Mouse (Mus musculus): ENCODE measurements around the gene Ank2.

DNA sequence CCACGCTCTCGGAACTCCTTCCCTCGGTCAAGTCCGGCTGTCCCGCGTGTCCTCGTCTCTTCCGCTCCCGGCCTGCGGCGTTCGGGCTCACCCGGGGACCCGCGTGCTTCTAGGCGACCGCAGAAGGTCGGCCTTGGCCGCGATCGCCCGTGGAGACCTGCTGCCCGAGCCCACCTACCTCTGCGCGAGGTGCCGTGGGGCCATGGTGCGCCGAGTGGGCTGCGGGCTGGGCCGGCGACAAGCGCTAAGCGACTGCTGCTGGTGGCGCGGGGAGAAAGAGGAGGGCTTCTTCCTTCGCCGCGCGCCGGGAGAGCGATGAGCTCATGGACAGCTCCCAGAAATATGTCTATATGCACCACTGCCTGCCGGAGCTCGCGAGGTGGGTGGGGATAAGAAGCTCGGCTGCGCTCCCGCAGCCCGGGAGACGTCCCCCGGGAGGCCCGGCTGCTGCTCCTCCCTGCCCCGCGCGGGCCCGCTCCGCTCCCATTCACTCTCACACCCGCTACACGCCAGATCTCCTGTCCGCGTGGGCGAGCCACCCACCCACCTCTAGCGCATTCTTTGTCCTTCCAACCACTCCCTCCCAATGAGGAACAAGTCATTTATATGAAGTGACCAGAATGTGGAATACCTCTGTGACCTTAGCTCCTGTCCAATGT is at the start of gene Ank2:
- TF ChIP-seq EP300 (IDR thresholded peaks at IDR 0.05; ENCODE audit: insufficient read depth, low read depth, low read length) (no peak), POLR2A (IDR thresholded peaks at IDR 0.05; ENCODE audit: insufficient read depth, low read depth, low read length) (0 out of 2 replicates have a peak, but pooled peaks have one; percentile 18)

All from heart, adult 2 months (tissue).